Mouse (Mus musculus) T-cell, adult 2 months (primary cell): ENCODE results near the gene Tnxb.

ENCODE experiments used
- DNase-seq: peaks from one replicate; pipeline ENCODE4 v3.0.0; 2022; ENCODE audit warnings: low spot score

Tnxb gene

DNA sequence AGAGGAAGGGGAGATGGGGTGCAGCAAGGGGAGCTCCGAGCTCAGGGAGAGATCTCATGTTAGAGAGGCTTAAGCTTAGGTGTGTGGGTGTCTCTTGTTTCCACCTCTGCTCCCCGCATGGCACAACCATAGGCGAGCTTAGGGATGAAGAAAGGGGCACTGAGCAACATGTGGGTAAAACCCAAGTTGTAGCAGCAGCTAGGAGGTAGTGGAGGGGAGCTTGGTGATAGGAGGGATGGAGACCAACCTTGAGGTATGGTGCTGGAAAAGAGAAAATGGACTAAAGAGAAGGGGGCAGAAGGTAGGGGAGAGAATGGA lies 10.5 kb upstream of the Tnxb start:
- DNase-seq: no peak

DNA sequence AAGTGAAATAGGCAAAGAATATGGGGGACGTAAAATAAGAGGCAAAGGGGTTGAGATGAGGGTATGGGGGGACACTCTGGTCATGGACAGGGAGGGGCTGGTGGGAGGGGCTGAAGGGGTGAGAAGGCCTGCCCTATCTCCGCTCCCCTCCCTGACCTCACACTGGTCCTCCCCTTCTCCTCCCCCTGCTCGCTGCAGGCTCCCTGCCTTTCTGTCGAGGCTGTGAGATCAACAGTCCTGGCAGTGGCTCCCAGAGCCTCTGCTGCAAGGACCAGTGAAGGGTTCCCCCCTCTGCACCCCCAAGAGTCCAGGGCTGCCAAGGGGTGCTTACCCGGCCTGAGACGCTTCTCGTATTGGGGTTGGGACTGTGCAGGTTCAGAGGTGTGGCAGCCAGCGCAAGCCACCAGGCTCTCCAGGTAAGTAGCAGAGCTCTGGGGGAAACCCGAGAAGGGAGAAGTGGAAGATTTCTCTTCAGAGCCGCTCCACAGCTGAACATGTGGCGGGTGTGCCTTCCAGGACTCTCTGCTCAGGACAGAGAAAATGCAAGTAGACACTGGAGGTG lies 10.0 kb upstream of the Tnxb start:
- no peak for DNase-seq

DNA sequence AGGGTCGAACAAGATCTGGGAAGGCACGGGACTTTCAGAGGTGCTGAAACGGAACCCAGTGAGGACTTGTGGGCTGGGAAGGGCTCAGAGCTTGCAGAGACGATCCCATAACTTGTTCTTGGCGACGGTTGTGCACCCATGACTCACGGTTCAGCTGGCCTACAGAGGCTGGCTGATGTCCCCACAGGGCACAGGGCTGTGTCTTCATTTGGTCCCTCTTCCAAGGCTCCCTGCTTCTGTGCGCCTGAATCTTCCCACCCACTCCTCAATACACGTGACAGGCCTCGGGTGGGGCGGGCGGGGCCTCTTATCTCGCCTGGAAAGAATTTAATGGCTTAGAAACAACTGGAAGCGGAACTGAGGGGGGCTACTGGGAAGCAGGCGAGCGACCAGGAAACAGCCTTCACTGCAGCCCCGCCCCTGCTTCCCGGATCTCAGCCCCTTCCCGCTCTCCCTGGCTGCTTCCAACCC lies 9.2 kb upstream of the Tnxb start:
- DNase-seq: no peak

DNA sequence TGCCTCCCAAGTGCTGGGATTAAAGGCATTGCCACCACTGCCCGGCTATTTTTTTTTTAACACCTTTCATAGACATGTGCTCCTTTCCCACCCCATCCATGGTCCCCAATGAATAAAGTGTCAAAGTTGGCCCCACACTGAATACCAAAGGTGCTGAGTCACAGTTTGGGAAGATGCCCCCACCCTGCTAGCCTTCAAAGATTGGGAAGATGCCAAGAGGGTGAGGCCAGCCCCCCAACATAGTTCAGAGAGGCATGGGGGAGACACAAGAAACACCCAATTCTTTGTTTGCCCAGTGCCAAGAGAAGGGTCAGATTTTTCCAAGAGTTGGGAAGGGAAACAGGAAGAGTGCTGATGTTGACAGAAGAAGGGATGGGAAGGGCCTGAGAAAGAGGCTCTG lies 7.9 kb upstream of the Tnxb start:
- DNase-seq: no peak

DNA sequence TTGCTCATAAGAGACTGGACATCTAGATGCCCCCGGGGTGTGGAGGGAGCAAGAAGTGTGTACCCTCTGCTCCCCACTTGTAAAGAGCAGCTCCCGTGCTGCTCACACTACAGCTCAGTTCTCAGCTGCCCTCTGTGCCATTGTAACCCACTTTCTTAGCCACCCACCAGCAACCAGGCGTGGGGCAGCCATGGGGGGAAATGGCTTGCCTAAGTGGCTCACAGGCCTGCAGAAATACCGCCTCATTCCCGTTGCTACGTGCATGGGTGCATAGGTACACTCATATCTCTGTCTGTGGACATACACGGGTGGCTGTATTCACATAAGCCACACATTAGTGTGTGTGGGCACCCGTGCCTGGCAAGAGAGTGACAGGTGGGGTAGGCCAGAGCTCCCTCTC lies 7.4 kb upstream of the Tnxb start:
- no peak for DNase-seq

- no peak for DNase-seq
Measured at GRCm38 (mm10) chr17:34663558-34663957, 6.8 kb upstream of the Tnxb start.

DNA sequence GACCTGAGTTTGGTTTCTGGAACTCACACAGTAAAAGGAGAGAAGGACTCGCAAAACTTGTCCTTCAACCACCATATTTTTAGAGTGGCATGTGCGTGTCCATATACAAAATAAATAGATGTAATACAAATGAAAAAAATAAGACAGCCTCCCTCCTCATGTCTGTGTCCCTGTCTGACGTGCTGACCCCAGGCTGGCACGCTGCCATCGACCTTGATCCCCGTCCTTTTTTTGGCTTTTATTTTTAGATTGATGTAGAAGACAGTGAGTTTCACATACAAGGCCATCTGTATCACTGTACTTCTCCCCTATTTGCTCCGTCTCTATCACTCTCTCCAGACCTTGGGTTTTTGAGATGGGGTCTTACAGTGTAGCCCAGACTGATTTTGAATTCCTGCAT lies 5.9 kb upstream of the Tnxb start:
- DNase-seq: no peak

- DNase-seq: no peak
Measured at GRCm38 (mm10) chr17:34671151-34672066, 1.1 kb downstream of the Tnxb start.

DNA sequence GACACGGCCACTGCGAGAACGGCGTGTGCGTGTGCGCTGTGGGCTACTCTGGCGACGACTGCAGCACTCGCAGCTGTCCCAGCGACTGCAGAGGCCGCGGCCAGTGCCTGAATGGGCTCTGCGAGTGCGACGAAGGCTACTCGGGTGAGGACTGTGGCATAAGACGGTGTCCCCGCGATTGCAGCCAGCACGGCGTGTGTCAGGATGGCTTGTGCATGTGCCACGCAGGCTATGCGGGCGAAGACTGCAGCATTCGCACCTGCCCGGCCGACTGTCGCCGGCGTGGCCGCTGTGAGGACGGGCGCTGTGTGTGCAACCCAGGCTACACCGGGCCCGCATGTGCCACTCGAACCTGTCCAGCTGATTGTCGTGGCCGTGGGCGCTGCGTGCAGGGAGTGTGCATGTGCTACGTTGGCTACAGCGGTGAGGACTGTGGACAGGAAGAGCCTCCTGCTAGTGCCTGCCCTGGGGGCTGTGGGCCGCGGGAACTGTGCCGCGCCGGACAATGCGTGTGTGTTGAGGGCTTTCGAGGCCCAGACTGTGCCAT lies 2.0 kb downstream of the Tnxb start:
- no peak for DNase-seq

DNA sequence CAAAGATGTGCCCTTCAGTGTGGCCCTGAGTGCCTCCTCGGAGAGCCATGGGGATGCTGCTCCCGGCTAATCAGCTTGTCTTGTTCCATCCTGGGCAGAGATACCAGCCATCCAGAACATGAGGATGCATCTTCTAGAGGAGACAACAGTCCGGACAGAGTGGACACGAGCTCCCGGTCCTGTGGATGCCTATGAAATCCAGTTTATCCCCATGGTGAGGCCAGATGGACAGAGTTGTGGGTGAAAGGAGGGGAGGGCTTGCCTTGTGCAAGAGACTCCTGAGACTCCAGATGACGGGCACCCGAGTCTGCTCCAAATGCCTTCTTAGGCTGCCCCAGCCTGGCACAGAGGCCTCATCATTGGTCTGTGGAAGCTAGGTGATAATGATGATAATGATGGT lies 2.8 kb downstream of the Tnxb start:
- no peak for DNase-seq

- no peak for DNase-seq
Measured at GRCm38 (mm10) chr17:34674524-34675204, 4.3 kb downstream of the Tnxb start.

DNA sequence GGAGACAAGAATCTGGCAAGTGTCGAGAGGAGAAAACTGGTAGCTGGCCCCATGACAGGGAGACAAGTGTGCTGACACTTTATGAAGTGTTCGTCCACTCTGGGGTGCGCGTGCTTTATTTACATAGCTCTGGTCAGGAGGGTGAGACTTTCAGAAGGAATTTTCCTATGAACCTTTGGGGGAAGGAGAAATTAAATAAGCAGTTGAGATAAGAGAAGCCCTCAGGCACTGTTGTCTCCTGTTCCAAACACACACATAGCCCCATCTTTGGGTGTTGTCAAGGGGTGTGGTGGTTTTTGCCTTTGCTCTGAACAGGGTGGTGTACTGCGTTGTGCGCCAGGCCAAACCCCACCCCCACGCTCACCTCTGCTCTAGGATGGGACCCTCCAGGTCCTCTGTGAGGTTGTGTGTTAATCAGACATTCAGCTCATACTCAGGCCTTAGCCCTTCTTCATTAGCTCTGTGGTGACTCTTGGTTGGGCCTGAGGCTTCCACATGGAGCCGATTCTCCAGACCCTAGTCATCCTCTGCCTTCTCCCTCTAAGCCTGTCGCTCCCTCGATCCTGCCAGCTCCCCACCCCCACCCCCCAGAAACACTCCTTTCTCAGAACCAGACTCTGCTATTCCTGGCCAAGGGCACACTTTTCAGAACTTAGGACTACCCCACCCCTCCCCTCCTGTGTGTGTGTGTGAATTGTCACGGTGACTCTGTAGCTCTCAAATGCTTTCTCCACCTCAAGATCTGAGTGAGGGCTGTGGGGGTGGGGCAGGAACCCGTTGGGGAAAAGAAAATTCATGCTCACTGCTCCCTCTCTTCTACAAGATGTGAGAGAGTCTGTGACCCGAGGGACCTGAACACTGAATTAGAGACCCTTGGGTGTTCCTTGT lies 5.1 kb downstream of the Tnxb start:
- no peak for DNase-seq

GRCm38 (mm10) chr17:34676093-34676460 lies 5.7 kb downstream of the Tnxb start:
- DNase-seq: no peak

DNA sequence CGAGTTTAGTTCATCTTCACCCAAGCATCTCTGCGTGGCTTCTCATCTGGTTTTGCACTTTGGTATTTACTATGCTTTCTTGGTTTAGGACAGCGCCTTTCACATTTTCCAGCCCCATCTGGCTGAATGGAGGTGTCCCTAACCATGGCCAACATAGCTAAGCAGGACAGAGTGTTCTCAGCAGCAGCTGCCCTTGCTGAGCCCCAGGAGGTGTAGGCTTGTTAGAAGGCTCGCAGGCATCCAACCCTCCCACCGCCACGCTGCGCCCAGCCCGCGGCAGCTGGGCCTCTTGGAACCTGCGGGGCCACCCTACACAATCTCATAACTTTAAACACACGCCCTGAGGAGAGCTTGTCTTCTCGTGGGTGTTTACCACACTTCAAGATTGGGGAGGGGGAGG lies 6.3 kb downstream of the Tnxb start:
- no peak for DNase-seq

DNA sequence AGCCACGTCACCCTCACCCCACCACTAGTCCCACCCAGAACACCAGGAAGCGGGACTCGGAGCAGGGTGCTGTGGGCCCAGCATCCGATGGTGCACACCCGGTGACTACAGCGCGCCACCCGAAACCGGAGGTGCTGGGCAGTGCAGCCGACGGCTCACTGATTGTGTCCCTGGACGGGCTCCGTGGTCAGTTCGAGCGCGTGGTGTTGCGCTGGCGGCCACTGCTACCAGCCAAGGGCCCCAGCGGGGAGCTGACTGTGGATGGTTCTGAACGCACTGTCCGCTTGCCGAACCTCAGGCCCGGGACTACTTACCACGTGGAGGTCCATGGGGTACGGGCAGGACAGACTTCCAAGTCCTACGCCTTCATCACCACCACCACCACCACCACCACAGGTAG lies 9.9 kb downstream of the Tnxb start:
- DNase-seq: no peak

- DNase-seq: no peak
Measured at GRCm38 (mm10) chr17:34680621-34681020, 10.3 kb downstream of the Tnxb start.

DNA sequence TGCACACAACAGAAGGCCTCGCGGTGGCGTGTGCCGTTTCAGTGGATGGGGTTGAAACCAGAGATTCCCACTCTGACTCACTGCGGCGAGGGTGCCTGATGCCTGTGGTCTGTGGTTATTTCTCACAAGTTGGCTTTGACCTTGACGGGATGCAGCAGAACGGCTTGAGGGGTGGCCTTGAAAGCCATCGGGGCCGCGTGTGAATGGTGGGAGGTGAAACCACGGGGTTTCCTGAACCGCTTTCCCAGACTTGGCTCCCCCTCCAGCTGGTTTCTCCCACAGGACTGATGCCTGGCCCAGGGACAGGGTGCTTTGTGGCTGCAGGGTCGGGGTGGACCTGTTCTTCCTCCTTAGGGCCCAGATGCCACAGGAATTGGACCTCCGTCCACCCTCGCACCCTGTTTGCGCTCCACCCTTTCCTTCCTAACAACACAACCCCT lies 10.8 kb downstream of the Tnxb start:
- peak; percentile 8 for DNase-seq

DNA sequence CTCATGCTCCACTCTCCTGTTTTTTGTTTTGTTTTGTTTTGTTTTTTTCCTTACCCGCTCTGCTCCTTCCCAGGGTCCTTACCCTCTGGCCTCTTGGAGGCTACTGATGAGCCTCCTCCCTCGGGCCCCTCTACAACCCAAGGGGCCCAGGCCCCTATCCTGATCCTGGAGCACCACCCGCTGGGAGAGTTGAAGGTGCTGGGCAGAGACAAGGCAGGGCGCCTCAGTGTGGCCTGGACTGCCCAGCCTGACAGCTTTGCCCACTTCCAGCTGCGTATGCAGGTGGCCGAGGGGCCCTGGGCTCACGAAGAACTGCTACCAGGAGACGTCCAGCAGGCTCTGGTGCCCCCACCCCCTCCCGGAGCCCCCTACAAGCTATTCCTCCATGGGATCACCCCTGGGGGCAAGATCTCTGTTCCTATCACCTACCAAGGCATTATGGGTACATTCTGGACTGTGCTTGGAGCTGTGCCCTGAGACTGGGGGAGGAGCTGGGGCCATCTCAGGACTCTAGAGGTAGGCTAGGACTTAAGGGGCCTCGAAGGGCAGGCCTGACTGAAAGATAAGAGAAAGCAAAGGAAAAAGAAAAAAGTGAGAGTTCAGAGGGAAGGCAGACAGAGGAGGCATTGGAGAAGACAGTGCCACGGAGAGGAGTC lies 11.7 kb downstream of the Tnxb start:
- DNase-seq: no peak

GRCm38 (mm10) chr17:34683179-34683578 lies 12.8 kb downstream of the Tnxb start:
- DNase-seq: no peak

DNA sequence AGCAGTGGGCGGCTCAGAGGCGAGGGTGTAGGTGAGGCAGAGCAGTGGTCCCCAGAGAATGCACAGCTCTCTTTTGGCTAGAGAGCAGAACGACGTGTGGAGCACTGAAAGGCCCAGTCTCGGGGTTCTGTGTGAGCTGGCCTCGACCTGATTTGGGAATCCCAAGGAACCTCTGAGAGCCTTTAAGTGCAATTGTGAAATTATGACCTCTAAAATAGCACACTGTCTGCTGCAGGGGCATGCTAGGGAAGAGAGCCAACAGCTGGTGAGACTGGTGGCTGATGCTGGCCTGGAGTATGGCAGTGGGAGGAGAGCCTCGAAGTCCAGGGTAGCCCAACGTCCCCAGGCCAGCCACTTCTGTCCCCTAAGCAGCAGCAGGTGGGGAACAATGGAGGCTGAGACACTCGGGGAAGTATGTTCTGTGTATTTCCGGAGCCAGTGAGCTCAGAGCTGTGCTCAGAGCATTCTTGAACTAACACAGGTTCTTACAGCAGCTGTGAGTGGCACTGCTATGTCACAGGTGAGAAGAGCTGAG lies 13.4 kb downstream of the Tnxb start:
- no peak for DNase-seq

DNA sequence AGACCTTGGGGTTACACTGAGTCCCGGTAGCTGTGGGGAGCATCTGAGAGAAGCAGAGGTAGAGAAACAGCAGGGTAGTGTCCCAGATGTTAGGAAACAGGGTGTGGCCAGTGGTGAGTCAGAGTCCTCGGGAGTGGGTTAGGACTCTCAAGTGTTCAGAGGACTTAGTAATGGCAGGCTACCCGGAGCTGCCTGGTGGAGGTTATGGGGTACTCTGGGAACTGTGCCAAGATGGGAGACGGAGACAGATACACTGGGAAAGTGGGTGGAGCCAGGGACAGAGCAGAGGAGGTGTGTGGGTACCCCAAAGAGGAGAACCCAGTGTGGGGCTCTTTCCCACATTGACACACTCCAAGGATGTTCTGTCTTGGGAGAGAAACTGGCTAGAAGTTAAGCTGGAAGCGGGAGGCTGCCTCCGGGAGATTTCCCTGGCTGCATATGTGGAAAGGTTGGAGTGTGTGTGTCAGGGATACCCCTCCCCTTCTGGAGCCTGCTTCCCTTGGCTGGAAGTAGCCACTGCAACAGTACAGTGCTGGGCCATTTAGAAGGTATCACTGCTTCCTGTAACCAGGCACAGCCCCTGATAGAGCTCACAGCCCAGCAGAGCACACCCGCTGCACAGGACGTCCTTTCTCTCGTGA lies 14.0 kb downstream of the Tnxb start:
- DNase-seq: no peak
